Mouse (Mus musculus) embryonic facial prominence, embryonic 10.5 days (tissue): Measurements from ENCODE around the gene Tnks1bp1. TPM values are rescaled to one million over a fixed set of nuclear protein-coding genes. Genes with fewer than 3 reads are reported as not detected.

Experiments used
- DNase-seq: peaks from one replicate; pipeline ENCODE4 v3.0.0-alpha.2; 2017; ENCODE audit warnings: low spot score
- H3K27ac ChIP-seq: fragments of 300-500 bp; sonication (generic); replicated peaks from 2 replicates; pipeline ENCODE4 v1.5.1; 2016; ENCODE audit warnings: mild to moderate bottlenecking
- H3K27me3 ChIP-seq: fragments of 300-500 bp; sonication (generic); replicated peaks from 2 replicates; pipeline ENCODE4 v1.6.1; 2016; ENCODE audit warnings: low read depth, mild to moderate bottlenecking; ENCODE audit not compliant: poor library complexity, severe bottlenecking
- H3K36me3 ChIP-seq: fragments of 300-500 bp; sonication (generic); replicated peaks from 2 replicates; pipeline ENCODE4 v1.6.1; 2016; ENCODE audit warnings: mild to moderate bottlenecking, moderate library complexity
- H3K4me1 ChIP-seq: fragments of 300-500 bp; sonication (generic); 2 replicates; pipeline ENCODE4 v1.6.1; 2016
- H3K4me3 ChIP-seq: fragments of 300-500 bp; sonication (generic); 2 replicates; pipeline ENCODE4 v1.5.1; 2016; ENCODE audit warnings: mild to moderate bottlenecking, moderate library complexity
- H3K9me3 ChIP-seq: fragments of 300-500 bp; sonication (generic); 2 replicates; pipeline ENCODE4 v1.6.1; 2016; ENCODE audit warnings: mild to moderate bottlenecking
- WGBS: fragments of 180-500 bp; shearing (Covaris S2); methylation state at CpG from one replicate; pipeline ENCODE4 v1.1.7; 2016; 5-methylcytosine and 5-hydroxymethylcytosine counted together
- polyA plus RNA-seq: library from polyadenylated mRNA; unstranded; fragments of >200 nt; fragmentation: Nextera tagmentation; extraction: Ambion mirVana; gene quantifications from 2 replicates; pipeline ENCODE4 v1.2.1, GENCODE M21; 2016

Gene Tnks1bp1
- polyA plus RNA-seq: 31.5 and 33.1 TPM in 2 replicates

GRCm38 (mm10) chr2:85047596-85048167 is at the start of gene Tnks1bp1:
Gene Tnks1bp1 (plus strand): TSS chr2:85048022.
- Histone ChIP-seq H3K4me1 (peaks cover 51% of the 10 kb centered on the region), H3K27ac (peak within 1 kb of the TSS; percentile 93), H3K36me3 (peaks cover 60% of the 10 kb centered on the region), H3K27me3 (no peaks in the 10 kb centered on the region), H3K9me3 (no peaks in the 10 kb centered on the region), H3K4me3 (peak within 1 kb of the TSS; percentile 82)
- under 1% methylated on average over 42 of the region's 42 CpGs for WGBS
- peak; percentile 95 for DNase-seq

GRCm38 (mm10) chr2:84999486-85000181 is 48.2 kb upstream of the Tnks1bp1 start:
- no peak for DNase-seq
- Histone ChIP-seq H3K27ac (no peak overlapping the region), H3K27me3 (no peaks in the 10 kb centered on the region), H3K9me3 (no peaks in the 10 kb centered on the region), H3K4me3 (no peak overlapping the region), H3K4me1 (peaks cover 6% of the 10 kb centered on the region; the same call in 1 of the 2 replicates), H3K36me3 (no peaks in the 10 kb centered on the region)
- 79% methylated on average over 3 of the region's 3 CpGs for WGBS

DNA sequence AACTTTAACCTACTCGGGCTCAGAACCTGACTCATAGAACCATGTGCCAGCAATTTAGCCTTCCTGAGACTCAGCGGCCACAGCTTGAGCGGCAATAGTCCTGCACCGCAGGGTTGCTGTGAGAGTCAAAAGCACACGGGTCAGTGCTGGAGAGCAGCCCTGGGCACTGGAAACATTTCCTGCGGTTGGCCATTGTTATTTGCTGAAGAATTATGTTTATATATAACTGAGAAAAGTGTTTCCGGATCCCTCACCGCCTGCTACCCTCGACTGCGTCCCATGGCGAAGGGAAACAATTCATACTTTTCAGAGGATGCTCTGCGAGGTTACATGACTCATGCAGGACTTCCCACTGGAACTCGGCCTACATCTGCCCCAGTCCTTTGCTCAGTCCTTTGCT is 46.3 kb upstream of the Tnks1bp1 start:
- 71% methylated on average over 13 of the region's 13 CpGs for WGBS
- Histone ChIP-seq H3K27ac (no peak overlapping the region), H3K4me1 (peaks cover 6% of the 10 kb centered on the region; the same call in 1 of the 2 replicates), H3K27me3 (no peaks in the 10 kb centered on the region), H3K4me3 (no peak overlapping the region), H3K9me3 (no peaks in the 10 kb centered on the region), H3K36me3 (no peaks in the 10 kb centered on the region)
- no peak for DNase-seq

GRCm38 (mm10) chr2:85002575-85002974 is 45.2 kb upstream of the Tnks1bp1 start:
- no peaks in the 10 kb centered on the region for H3K27me3 ChIP-seq
- no peak overlapping the region for H3K4me3 ChIP-seq
- H3K36me3 ChIP-seq: no peaks in the 10 kb centered on the region
- no peak overlapping the region for H3K27ac ChIP-seq
- H3K9me3 ChIP-seq: no peaks in the 10 kb centered on the region
- no peak for DNase-seq
- 76% methylated on average over 8 of the region's 8 CpGs for WGBS
- peaks cover 6% of the 10 kb centered on the region; the same call in 1 of the 2 replicates for H3K4me1 ChIP-seq

DNA sequence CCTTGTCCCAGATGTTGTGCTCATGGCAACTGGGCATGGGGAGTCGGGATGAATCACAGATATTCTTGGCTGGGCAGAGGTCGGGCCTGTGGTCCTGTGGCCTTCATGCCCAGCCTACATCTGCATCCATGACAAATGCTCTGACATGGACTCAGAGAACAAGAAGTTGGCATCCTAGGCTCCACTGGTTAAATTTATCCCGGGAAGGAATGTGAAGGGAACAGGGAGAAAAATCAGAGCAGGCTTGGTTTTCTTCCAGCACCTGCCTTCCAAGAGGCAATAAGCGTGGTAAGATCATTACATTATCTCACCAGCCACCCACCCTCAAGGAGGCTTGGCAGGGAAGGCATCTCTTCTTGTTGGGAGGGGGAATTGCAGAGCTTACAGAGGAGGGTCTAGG is 43.5 kb upstream of the Tnks1bp1 start:
- WGBS: 85% methylated on average over 4 of the region's 4 CpGs

GRCm38 (mm10) chr2:85006600-85006999 is 41.2 kb upstream of the Tnks1bp1 start:
- WGBS: 85% methylated on average over 7 of the region's 7 CpGs

More for the DNA sequence above, 43.5 kb upstream of the Tnks1bp1 start:
- Histone ChIP-seq H3K4me1 (peaks cover 6% of the 10 kb centered on the region; the same call in 1 of the 2 replicates), H3K4me3 (no peak overlapping the region), H3K27me3 (no peaks in the 10 kb centered on the region), H3K9me3 (no peaks in the 10 kb centered on the region), H3K36me3 (no peaks in the 10 kb centered on the region), H3K27ac (no peak overlapping the region)
- DNase-seq: no peak

GRCm38 (mm10) chr2:85007729-85008128 is 40.1 kb upstream of the Tnks1bp1 start:
- no peak for DNase-seq

More at GRCm38 (mm10) chr2:85006600-85006999, 41.2 kb upstream of the Tnks1bp1 start:
- Histone ChIP-seq H3K27me3 (no peaks in the 10 kb centered on the region), H3K27ac (no peak overlapping the region), H3K4me1 (peaks cover 6% of the 10 kb centered on the region; the same call in 1 of the 2 replicates), H3K36me3 (no peaks in the 10 kb centered on the region), H3K4me3 (no peak overlapping the region), H3K9me3 (no peaks in the 10 kb centered on the region)
- DNase-seq: no peak

GRCm38 (mm10) chr2:85009212-85009611 is 38.6 kb upstream of the Tnks1bp1 start:
- no peak overlapping the region for H3K27ac ChIP-seq
- no peak overlapping the region for H3K4me3 ChIP-seq
- H3K4me1 ChIP-seq: peaks cover 7% of the 10 kb centered on the region; the same call in 1 of the 2 replicates
- H3K36me3 ChIP-seq: no peaks in the 10 kb centered on the region
- H3K9me3 ChIP-seq: no peaks in the 10 kb centered on the region
- WGBS: 79% methylated on average over 2 of the region's 2 CpGs
- no peak for DNase-seq
- no peaks in the 10 kb centered on the region for H3K27me3 ChIP-seq

More at GRCm38 (mm10) chr2:85007729-85008128, 40.1 kb upstream of the Tnks1bp1 start:
- Histone ChIP-seq H3K27me3 (no peaks in the 10 kb centered on the region), H3K4me3 (no peak overlapping the region), H3K4me1 (peaks cover 8% of the 10 kb centered on the region; the same call in 1 of the 2 replicates), H3K36me3 (no peaks in the 10 kb centered on the region), H3K9me3 (no peaks in the 10 kb centered on the region), H3K27ac (no peak overlapping the region)
- WGBS: 29% methylated on average over 4 of the region's 4 CpGs

DNA sequence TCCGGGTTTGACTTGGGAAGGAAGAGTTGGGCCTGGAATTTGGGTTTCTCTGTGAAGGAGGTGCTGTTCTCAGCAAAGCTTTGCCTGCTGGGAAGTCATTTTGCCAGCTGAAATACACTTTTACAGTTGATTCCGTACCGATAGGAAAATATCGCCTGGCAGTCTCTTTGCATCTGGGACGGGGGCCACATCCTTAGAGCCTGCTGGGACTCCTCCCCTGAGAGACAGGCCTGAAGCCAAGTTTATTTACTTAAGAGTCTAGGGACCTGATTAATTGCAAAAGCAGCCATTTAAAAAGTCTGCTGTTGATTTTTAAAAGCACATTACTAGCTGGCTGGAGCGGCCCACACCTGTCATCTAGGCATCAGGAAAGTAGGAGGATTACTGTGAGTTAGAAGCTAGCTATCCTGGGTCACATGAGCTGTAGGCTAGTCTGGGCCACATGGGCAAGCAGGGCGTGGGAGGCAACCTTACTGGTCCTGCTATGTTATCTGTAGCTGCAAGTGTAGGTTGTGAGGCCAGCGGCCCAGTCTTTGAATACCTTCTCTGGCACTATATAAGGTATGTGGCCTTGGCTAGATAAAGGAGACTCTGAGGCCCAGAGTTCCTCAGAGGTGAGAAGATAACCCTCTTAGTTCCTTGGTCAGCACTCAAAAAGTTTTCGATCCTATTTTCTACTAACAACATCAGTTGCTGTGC is 35.8 kb upstream of the Tnks1bp1 start:
- no peak overlapping the region for H3K27ac ChIP-seq
- no peak overlapping the region for H3K4me3 ChIP-seq
- peaks cover 9% of the 10 kb centered on the region; the same call in 1 of the 2 replicates for H3K4me1 ChIP-seq
- 71% methylated on average over 9 of the region's 9 CpGs for WGBS
- H3K9me3 ChIP-seq: no peaks in the 10 kb centered on the region
- DNase-seq: no peak
- H3K27me3 ChIP-seq: no peaks in the 10 kb centered on the region
- no peaks in the 10 kb centered on the region for H3K36me3 ChIP-seq

- no peaks in the 10 kb centered on the region for H3K27me3 ChIP-seq
- H3K4me1 ChIP-seq: peaks cover 9% of the 10 kb centered on the region; the same call in 1 of the 2 replicates
- 86% methylated on average over 14 of the region's 14 CpGs for WGBS
- no peak for DNase-seq
- no peaks in the 10 kb centered on the region for H3K36me3 ChIP-seq
- H3K9me3 ChIP-seq: no peaks in the 10 kb centered on the region
- no peak overlapping the region for H3K4me3 ChIP-seq
- no peak overlapping the region for H3K27ac ChIP-seq
These were observed 35.1 kb upstream of the Tnks1bp1 start for GRCm38 (mm10) chr2:85012679-85013078.

GRCm38 (mm10) chr2:85013826-85014587 is 33.8 kb upstream of the Tnks1bp1 start:
- H3K27ac ChIP-seq: no peak overlapping the region
- H3K9me3 ChIP-seq: no peaks in the 10 kb centered on the region
- no peak overlapping the region for H3K4me3 ChIP-seq
- H3K27me3 ChIP-seq: no peaks in the 10 kb centered on the region
- no peaks in the 10 kb centered on the region for H3K36me3 ChIP-seq
- peaks cover 9% of the 10 kb centered on the region; the same call in 1 of the 2 replicates for H3K4me1 ChIP-seq
- 77% methylated on average over 5 of the region's 5 CpGs for WGBS
- no peak for DNase-seq

GRCm38 (mm10) chr2:85014588-85014982 is 33.2 kb upstream of the Tnks1bp1 start:
- 64% methylated on average over 3 of the region's 3 CpGs for WGBS
- H3K4me1 ChIP-seq: peaks cover 9% of the 10 kb centered on the region; the same call in 1 of the 2 replicates
- no peak overlapping the region for H3K27ac ChIP-seq
- H3K36me3 ChIP-seq: no peaks in the 10 kb centered on the region
- DNase-seq: no peak
- H3K27me3 ChIP-seq: no peaks in the 10 kb centered on the region
- H3K4me3 ChIP-seq: no peak overlapping the region
- H3K9me3 ChIP-seq: no peaks in the 10 kb centered on the region
